Mouse (Mus musculus) bone marrow macrophage, adult 2 months (primary cell): ENCODE measurements around the gene Col1a2. TPM values are rescaled to one million over a fixed set of nuclear protein-coding genes. Genes with fewer than 3 reads are reported as not detected.

Source experiments
- H3K27ac ChIP-seq: 2 replicates; pipeline ENCODE4 v1.5.1; 2012; ENCODE audit warnings: low read depth, low read length; ENCODE audit not compliant: insufficient read depth
- H3K4me1 ChIP-seq: 2 replicates; pipeline ENCODE4 v1.6.1; 2012; ENCODE audit warnings: low read length; ENCODE audit not compliant: control insufficient read depth, insufficient read depth
- H3K4me3 ChIP-seq: 2 replicates; pipeline ENCODE4 v1.5.1; 2012; ENCODE audit warnings: mild to moderate bottlenecking, low read length, moderate library complexity; ENCODE audit not compliant: insufficient read depth
- CTCF ChIP-seq: IDR thresholded peaks from 2 replicates; pipeline ENCODE4 v1.5.1; 2012; ENCODE audit warnings: low read depth, mild to moderate bottlenecking, low read length, moderate library complexity
- POLR2A ChIP-seq: IDR thresholded peaks from 2 replicates; pipeline ENCODE4 v1.6.1; 2012; ENCODE audit warnings: mild to moderate bottlenecking, low read depth, low read length, borderline replicate concordance
- polyA plus RNA-seq: library from polyadenylated mRNA; stranded (reverse); fragments of >200 nt; gene quantifications from 2 replicates; pipeline ENCODE4 v1.2.4, GENCODE M21; 2012; ENCODE audit not compliant: missing spikeins, insufficient read depth, insufficient read length

The Col1a2 gene
- polyA plus RNA-seq, 1 experiment = 13.1 TPM

DNA sequence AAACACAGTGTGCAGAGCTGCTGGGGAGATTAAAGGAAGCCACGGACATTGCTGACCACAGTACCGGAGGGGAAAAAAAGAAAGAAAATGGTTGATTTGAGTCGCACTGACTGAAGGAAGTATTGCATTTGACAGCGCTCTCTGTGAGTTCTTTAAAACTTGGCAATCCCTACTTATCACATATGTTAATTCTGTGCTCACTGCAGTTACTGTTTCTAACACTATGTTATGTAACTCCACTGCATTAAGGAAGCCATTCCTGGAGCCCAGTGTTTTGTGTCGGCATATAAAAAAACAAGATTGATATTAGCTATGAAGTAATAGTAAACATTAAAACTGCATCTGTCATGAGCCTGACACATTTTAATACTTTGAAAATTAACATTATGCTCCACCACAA lies 73.1 kb downstream of the Col1a2 start:
- no peak for TF ChIP-seq POLR2A
- no peak for TF ChIP-seq CTCF
- H3K4me3 ChIP-seq = no peak overlapping the region
- no peaks in the 10 kb centered on the region; the same call in 1 of the 2 replicates for H3K4me1 ChIP-seq
- H3K27ac ChIP-seq = no peak overlapping the region

DNA sequence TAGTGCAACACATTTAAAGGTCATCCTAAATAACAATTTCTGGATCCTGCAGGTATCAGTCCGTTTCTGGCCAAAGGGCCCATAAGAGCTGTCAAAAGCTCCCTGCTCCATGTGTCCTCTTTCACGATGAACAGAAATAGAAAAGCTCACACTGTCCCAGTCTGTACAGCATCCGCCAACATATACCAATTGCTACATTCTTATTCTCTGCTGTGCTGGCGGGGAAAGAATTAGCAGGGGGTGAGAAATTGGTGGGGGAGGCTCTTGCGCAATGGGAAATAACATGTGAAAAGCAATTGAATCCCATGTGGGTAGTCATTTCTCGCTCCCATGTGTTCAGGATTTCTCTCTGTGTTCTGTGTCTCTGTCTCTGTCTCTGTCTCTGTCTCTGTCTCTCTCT lies 73.7 kb downstream of the Col1a2 start:
- H3K27ac ChIP-seq = no peak overlapping the region
- no peaks in the 10 kb centered on the region; the same call in 1 of the 2 replicates for H3K4me1 ChIP-seq
- H3K4me3 ChIP-seq = no peak overlapping the region
- TF ChIP-seq POLR2A (no peak), CTCF (no peak)

DNA sequence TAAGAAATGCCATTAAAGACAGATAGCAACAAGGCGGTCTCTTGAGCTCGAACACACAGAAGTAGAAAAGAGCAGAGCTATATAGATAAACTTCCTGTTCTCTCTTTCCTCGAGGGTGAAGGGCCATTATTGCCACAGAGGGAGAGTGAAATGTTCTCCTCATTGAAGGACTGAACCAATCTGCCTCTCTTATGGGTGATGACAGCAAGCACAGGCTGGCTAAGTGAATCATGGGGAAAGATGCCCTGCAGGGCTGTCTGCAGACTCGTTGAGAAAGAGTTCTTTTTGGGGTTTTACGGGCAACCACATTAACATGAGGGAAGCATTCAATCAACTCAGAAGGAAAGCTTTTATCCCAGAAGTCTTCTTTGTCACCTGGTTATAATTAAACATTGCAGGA lies 75.0 kb downstream of the Col1a2 start:
- Histone ChIP-seq H3K4me1 (no peaks in the 10 kb centered on the region; the same call in 1 of the 2 replicates), H3K27ac (no peak overlapping the region), H3K4me3 (no peak overlapping the region)
- TF ChIP-seq CTCF (no peak), POLR2A (no peak)

DNA sequence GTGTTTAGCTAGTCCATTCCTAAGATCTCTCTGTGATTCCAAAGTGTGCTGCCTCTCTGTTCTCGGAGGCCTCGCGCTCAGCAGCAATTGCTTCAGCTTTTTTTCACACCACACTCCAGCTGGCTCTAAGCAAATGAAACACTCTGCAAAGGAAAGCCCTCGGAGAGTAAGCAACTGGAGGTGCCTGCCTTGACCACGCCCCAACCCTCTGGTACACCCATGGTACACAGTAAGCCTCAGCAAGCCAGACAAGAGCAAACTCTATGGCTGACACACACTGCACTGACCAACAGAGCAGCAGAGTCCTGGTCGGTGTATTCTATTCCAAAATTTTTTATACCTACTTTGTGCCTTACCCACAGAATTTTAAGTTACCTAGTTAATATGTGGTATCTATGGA lies 78.9 kb downstream of the Col1a2 start:
- TF ChIP-seq POLR2A (no peak), CTCF (no peak)
- no peak overlapping the region for H3K27ac ChIP-seq
- peaks cover 6% of the 10 kb centered on the region for H3K4me1 ChIP-seq
- H3K4me3 ChIP-seq = no peak overlapping the region

DNA sequence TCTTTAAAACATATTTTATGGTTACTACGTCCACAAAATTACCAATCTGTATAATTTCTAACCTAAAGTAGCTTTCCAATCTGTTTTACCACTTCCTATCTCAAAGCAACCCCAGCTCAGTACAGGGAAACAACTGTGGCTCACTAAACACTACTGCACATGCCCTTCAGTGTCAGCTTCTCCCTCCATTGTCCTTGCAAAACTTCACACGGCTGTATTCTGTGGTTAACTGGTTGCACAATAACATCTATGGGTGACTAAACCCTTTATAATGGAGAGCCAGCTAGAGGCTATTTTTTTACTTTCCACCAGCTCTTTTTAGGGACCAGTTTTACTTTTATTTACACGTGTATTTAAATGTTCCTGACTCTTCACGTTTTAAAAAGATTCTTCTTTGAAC lies 83.3 kb downstream of the Col1a2 start:
- no peak overlapping the region for H3K4me3 ChIP-seq
- H3K4me1 ChIP-seq = peaks cover 21% of the 10 kb centered on the region
- TF ChIP-seq POLR2A (no peak), CTCF (no peak)
- H3K27ac ChIP-seq = no peak overlapping the region

DNA sequence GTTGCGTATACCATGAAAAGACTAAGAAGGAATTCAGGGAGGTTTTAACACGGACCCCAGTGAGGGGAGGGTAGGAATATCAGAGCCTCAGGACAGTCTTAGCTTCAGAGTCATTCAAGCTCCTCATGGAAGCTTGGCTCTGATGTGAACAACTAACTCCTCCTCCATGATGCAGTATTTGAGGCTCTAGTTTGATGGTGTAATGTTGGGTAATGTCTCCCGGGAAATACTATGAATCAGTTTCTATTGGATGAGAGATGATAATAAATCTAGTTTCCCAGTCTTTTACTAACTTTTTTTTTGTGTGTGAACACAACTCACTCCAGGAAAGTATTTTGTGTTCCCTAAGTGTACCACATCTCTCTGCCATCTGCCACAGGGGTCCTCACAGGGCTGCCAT lies 84.1 kb downstream of the Col1a2 start:
- TF ChIP-seq CTCF (no peak), POLR2A (no peak)
- Histone ChIP-seq H3K4me3 (no peak overlapping the region), H3K4me1 (peaks cover 21% of the 10 kb centered on the region), H3K27ac (no peak overlapping the region)

DNA sequence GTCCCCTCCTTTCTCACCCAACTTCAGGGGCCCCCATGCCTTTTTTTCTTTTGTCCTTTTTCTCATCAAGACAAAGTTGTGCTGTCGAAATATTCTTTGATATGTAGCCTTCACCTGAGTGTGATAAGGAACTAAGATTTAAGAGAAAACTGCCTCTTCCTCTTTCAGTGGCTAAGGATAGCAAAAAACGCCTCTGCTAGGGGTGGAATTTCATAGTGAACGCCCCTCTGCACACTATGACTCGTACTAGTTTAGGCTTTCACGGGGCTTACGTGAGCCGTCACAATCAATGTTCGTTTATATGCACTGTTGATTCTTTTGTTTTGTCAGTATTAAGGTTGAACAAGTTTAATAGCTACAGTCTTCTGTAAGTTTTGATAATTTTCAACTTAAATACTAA lies 85.5 kb downstream of the Col1a2 start:
- peaks cover 21% of the 10 kb centered on the region for H3K4me1 ChIP-seq
- H3K27ac ChIP-seq = no peak overlapping the region
- H3K4me3 ChIP-seq = no peak overlapping the region
- TF ChIP-seq POLR2A = no peak
- TF ChIP-seq CTCF = no peak

Other genes starting within 250 kb of the Col1a2 start
- gene Casd1, start 96.0 kb downstream of the Col1a2 start, polyA plus RNA-seq = 22.1 and 22.7 TPM in 2 replicates
- gene Sgce, start 242.4 kb downstream of the Col1a2 start, polyA plus RNA-seq = 0.44 and 1.1 TPM in 2 replicates
- gene Peg10, start 242.5 kb downstream of the Col1a2 start, polyA plus RNA-seq = 0.13 and 0.16 TPM in 2 replicates